ENCODE assay signal across 9 mouse cellular contexts in genomic region chr15:4375031-4375422, GRCm38 (mm10). TPM values are rescaled to one million over a fixed set of nuclear protein-coding genes. Genes with fewer than 3 reads are reported as not detected.
DNase-seq lines count a peak whose midpoint lies in the region; ATAC-seq and TF ChIP-seq lines count a peak whose summit lies in the region.
"Had no signal": no experiment of that assay in that cellular context is flagged by ENCODE, and none has a peak within 500 bp of the region (broad histone marks: within the 10 kb centered on the region; RNA-seq: fewer than 3 reads in every experiment).

No protein-coding gene starts in this region.

- peak overlapping the region; percentile 91 for H3K4me2 ChIP-seq in heart, embryonic 14.5 days (ENCODE audit: low read length)
- H3K4me2 ChIP-seq in hindbrain, embryonic 13.5 days: peak overlapping the region; percentile 74
- peak overlapping the region; percentile 81 for H3K4me2 ChIP-seq in midbrain, embryonic 14.5 days (ENCODE audit: low read length)

- peaks cover 12% of the 10 kb centered on the region; the same call in 1 of the 2 replicates for H3K27me3 ChIP-seq in heart, embryonic 14.5 days (ENCODE audit: control insufficient read depth, insufficient read depth, low read length)
- H3K27me3 ChIP-seq in heart, adult 2 months (ENCODE audit: control insufficient read depth, insufficient read depth, low read length): no peaks in the 10 kb centered on the region; the same call in none of the 2 replicates
- H3K27me3 ChIP-seq in embryonic facial prominence, embryonic 10.5 days (replicated peaks; ENCODE audit: low read depth, poor library complexity, severe bottlenecking): peaks cover 15% of the 10 kb centered on the region
- no peaks in the 10 kb centered on the region for H3K27me3 ChIP-seq in hindbrain, embryonic 13.5 days
- H3K27me3 ChIP-seq in midbrain, embryonic 14.5 days (ENCODE audit: control insufficient read depth, insufficient read depth, low read length): no peaks in the 10 kb centered on the region

- no peak for TF ChIP-seq CTCF in heart, adult 2 months (IDR thresholded peaks at IDR 0.05)

- WGBS in heart, embryonic 14.5 days: 23% methylated on average over 6 of the region's 6 CpGs
- 28% methylated on average over 6 of the region's 6 CpGs for WGBS in heart, adult 2 months
- 26% methylated on average over 6 of the region's 6 CpGs for WGBS in embryonic facial prominence, embryonic 10.5 days
- 14% methylated on average over 6 of the region's 6 CpGs for WGBS in hindbrain, embryonic 13.5 days
- WGBS in midbrain, embryonic 14.5 days: 15% methylated on average over 6 of the region's 6 CpGs

- peak overlapping the region; percentile 47 to 51 for H3K4me3 ChIP-seq in heart, embryonic 14.5 days (ENCODE audit: control insufficient read depth in 1 of 2, insufficient read depth in 1 of 2, low read depth in 1 of 2, low read length in 2 of 2)
- H3K4me3 ChIP-seq in heart, adult 2 months: no peak overlapping the region
- peak overlapping the region; percentile 66 for H3K4me3 ChIP-seq in embryonic facial prominence, embryonic 10.5 days
- H3K4me3 ChIP-seq in hindbrain, embryonic 13.5 days: peak overlapping the region; percentile 59
- peak overlapping the region; percentile 60 for H3K4me3 ChIP-seq in midbrain, embryonic 14.5 days (replicated peaks; ENCODE audit: low read depth, low read length)
- H3K4me3 ChIP-seq: liver, embryonic 15.5 days had no signal

- no peaks in the 10 kb centered on the region for H3K9me3 ChIP-seq in heart, embryonic 14.5 days (ENCODE audit: control insufficient read depth, low read length)
- H3K9me3 ChIP-seq in embryonic facial prominence, embryonic 10.5 days: no peaks in the 10 kb centered on the region
- H3K9me3 ChIP-seq in hindbrain, embryonic 13.5 days: no peaks in the 10 kb centered on the region
- no peaks in the 10 kb centered on the region for H3K9me3 ChIP-seq in midbrain, embryonic 14.5 days (ENCODE audit: control insufficient read depth, low read length)
- H3K9me3 ChIP-seq: liver, embryonic 15.5 days had no signal

- no peak for TF ChIP-seq EP300 in heart, adult 2 months (IDR thresholded peaks at IDR 0.05; ENCODE audit: insufficient read depth, low read depth, low read length)

- peak overlapping the region; percentile 10 for H3K9ac ChIP-seq in heart, embryonic 14.5 days (ENCODE audit: low read length)
- H3K9ac ChIP-seq in heart, adult 2 months (ENCODE audit: low read depth, low read length): no peak overlapping the region
- H3K9ac ChIP-seq in hindbrain, embryonic 13.5 days: peak overlapping the region; percentile 76
- H3K9ac ChIP-seq in midbrain, embryonic 14.5 days (replicated peaks; ENCODE audit: low read length): peak overlapping the region; percentile 76
- H3K9ac ChIP-seq: liver, embryonic 15.5 days had no signal

- H3K36me3 ChIP-seq in heart, embryonic 14.5 days (ENCODE audit: control insufficient read depth, insufficient read depth, low read length): no peaks in the 10 kb centered on the region
- H3K36me3 ChIP-seq in heart, adult 2 months (ENCODE audit: control insufficient read depth, insufficient read depth, low read length): no peaks in the 10 kb centered on the region
- no peaks in the 10 kb centered on the region for H3K36me3 ChIP-seq in embryonic facial prominence, embryonic 10.5 days (replicated peaks)
- H3K36me3 ChIP-seq in hindbrain, embryonic 13.5 days: no peaks in the 10 kb centered on the region
- no peaks in the 10 kb centered on the region for H3K36me3 ChIP-seq in midbrain, embryonic 14.5 days (ENCODE audit: control insufficient read depth, insufficient read depth, low read length)
- H3K36me3 ChIP-seq: liver, embryonic 15.5 days had no signal

- intact Hi-C loops in heart, adult 2 months (cut with DNase I): no loop called here

- H3K4me1 ChIP-seq in heart, embryonic 14.5 days (ENCODE audit: control insufficient read depth in 2 of 2, insufficient read depth in 2 of 2, low read length in 2 of 2): peaks cover 2 to 10% of the 10 kb centered on the region in 2 experiments; a peak in 1 of 4 replicates
- H3K4me1 ChIP-seq in heart, adult 2 months (ENCODE audit: control insufficient read depth, insufficient read depth, low read length): no peaks in the 10 kb centered on the region
- peaks cover 20% of the 10 kb centered on the region for H3K4me1 ChIP-seq in embryonic facial prominence, embryonic 10.5 days
- peaks cover 30% of the 10 kb centered on the region for H3K4me1 ChIP-seq in hindbrain, embryonic 13.5 days (replicated peaks)
- H3K4me1 ChIP-seq in midbrain, embryonic 14.5 days (ENCODE audit: control insufficient read depth, insufficient read depth, low read length): 0 out of 2 replicates have a peak, but pooled peaks cover 15% of the 10 kb centered on the region
- H3K4me1 ChIP-seq: liver, embryonic 15.5 days had no signal

- DNase-seq in heart, adult 2 months: no peak
- no peak for DNase-seq in embryonic facial prominence, embryonic 10.5 days (ENCODE audit: low spot score)
- no peak for DNase-seq in midbrain, embryonic 14.5 days
- DNase-seq in thymus, postnatal 14 days: no peak
- no peak for DNase-seq in ovary, postnatal 36 days (ENCODE audit: low spot score)
- no peak for DNase-seq in kidney, postnatal 25 days

- no peak overlapping the region for H3K27ac ChIP-seq in heart, embryonic 14.5 days (replicated peaks in 1 of 2; ENCODE audit: control insufficient read depth in 1 of 2, insufficient read depth in 1 of 2, low read depth in 2 of 2, low read length in 2 of 2)
- H3K27ac ChIP-seq in heart, adult 2 months: no peak overlapping the region
- H3K27ac ChIP-seq in embryonic facial prominence, embryonic 10.5 days (replicated peaks): 0 out of 2 replicates have a peak overlapping the region, but pooled peaks have one; percentile 67
- H3K27ac ChIP-seq in hindbrain, embryonic 13.5 days: peak overlapping the region; percentile 74; the same call in 1 of the 2 replicates
- H3K27ac ChIP-seq in midbrain, embryonic 14.5 days (replicated peaks; ENCODE audit: low read depth, low read length): peak overlapping the region; percentile 83; the same call in 1 of the 2 replicates
- H3K27ac ChIP-seq: liver, embryonic 15.5 days had no signal

- H3K79me2 ChIP-seq in heart, adult 2 months (replicated peaks; ENCODE audit: control insufficient read depth, insufficient read depth, low read length): no peaks in the 10 kb centered on the region

- no peak for TF ChIP-seq POLR2A in heart, adult 2 months (IDR thresholded peaks at IDR 0.05; ENCODE audit: insufficient read depth, low read depth, low read length)

- ATAC-seq in heart, embryonic 14.5 days (ENCODE audit: insufficient number of reproducible peaks, insufficient read depth, low FRiP score, low read depth): no peak
- peak; percentile 2; the same call in 1 of the 2 replicates for ATAC-seq in hindbrain, embryonic 13.5 days (ENCODE audit: low FRiP score)
- ATAC-seq in midbrain, embryonic 14.5 days (ENCODE audit: low FRiP score, low TSS enrichment): 0 out of 2 replicates have a peak, but pooled peaks have one; percentile 0

RNA-seq across cellular contexts. Expression of gene Plcxd3, which starts 0.3 kb away (rescaled TPM):
- polyA plus RNA-seq in heart, embryonic 14.5 days (2014; fragmentation: Nextera tagmentation; extraction: Ambion mirVana): 0.35 and 0.92 TPM in 2 replicates
- total RNA-seq in heart, adult 2 months (2021): under 1 TPM; 0.18 to 0.34 TPM
- polyA plus RNA-seq in heart, adult 2 months (2012; rRNA removed): 0.18 and 0.20 TPM in 2 replicates
- 3.6 and 5.1 TPM in 2 replicates for polyA plus RNA-seq in embryonic facial prominence, embryonic 10.5 days (2016; fragmentation: Nextera tagmentation; extraction: Ambion mirVana)
- 55.1 and 64.3 TPM in 2 replicates for polyA plus RNA-seq in hindbrain, embryonic 13.5 days (2015; fragmentation: Nextera tagmentation; extraction: Ambion mirVana)
- polyA plus RNA-seq in midbrain, embryonic 14.5 days (2014; fragmentation: Nextera tagmentation; extraction: Ambion mirVana): 79.0 and 83.9 TPM in 2 replicates

Comparison
In these comparisons a context has a peak if more than half of its experiments do, and no peak if none do; other contexts are left out.
1. H3K27ac ChIP-seq: peak in embryonic facial prominence, embryonic 10.5 days (single experiment), hindbrain, embryonic 13.5 days (single experiment) and midbrain, embryonic 14.5 days (single experiment); none in heart, embryonic 14.5 days (0 of 2) and heart, adult 2 months (single experiment).
2. Peak in every context shown above with its lines, with median percentiles within 50 percentile points of each other: H3K4me2 ChIP-seq.